Mouse (Mus musculus): ENCODE results near the gene Dis3.

DNA sequence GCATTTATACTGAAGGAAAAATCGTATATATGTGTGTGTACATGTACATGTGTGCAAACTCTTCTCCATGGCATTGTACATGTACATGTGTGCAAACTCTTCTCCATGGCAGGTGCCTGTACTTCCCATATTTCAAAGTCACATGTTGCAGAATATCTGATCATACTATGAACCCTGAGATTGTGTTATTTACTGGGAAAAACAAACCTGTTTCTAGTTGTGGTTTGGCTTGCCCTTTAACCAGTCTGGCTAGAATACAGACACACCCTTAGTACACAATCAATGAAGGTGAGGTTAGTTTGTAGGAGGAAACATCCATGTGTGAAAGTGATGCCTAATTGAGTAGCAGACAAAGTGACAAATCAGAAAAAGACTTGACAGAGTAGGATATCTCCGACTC is 29.5 kb upstream of the Dis3 start:
- TF ChIP-seq EP300 (IDR thresholded peaks at IDR 0.05) (no peak), CTCF (IDR thresholded peaks at IDR 0.05) (no peak)

Measured in lung, postnatal 0 days (tissue).